Mouse (Mus musculus) myocyte (in vitro differentiated cells): ENCODE data around the gene Sptbn1. TPM values are rescaled to one million over a fixed set of nuclear protein-coding genes. Genes with fewer than 3 reads are reported as not detected.

ENCODE experiments used
- H3K27me3 ChIP-seq: one replicate; pipeline ENCODE4 v1.6.1; 2011; ENCODE audit not compliant: control insufficient read depth, insufficient read depth, insufficient read length
- H3K36me3 ChIP-seq: one replicate; pipeline ENCODE4 v1.6.1; 2011; ENCODE audit not compliant: control insufficient read depth, insufficient read depth
- H3K4me2 ChIP-seq: one replicate; pipeline ENCODE4 v1.6.1; 2011; ENCODE audit warnings: low read depth, control low read depth
- H3K4me3 ChIP-seq: one replicate; pipeline ENCODE4 v1.5.1; 2011; ENCODE audit warnings: mild to moderate bottlenecking, control low read depth, moderate library complexity
- H3K79me2 ChIP-seq: one replicate; pipeline ENCODE4 v1.6.1; 2011; ENCODE audit not compliant: control insufficient read depth, insufficient read depth
- H3ac ChIP-seq: one replicate; pipeline ENCODE4 v1.6.1; 2011; ENCODE audit not compliant: control insufficient read depth, insufficient read length
- CEBPB ChIP-seq: IDR thresholded peaks from 2 replicates; pipeline ENCODE4 v1.6.1; 2011; ENCODE audit warnings: mild to moderate bottlenecking, moderate library complexity; ENCODE audit not compliant: poor library complexity, insufficient read depth, severe bottlenecking
- E2F4 ChIP-seq: IDR thresholded peaks from one replicate; pipeline ENCODE4 v1.6.1; 2011; ENCODE audit warnings: mild to moderate bottlenecking, control low read depth, moderate library complexity; ENCODE audit not compliant: insufficient read depth
- MAX ChIP-seq: IDR thresholded peaks from one replicate; pipeline ENCODE4 v1.6.1; 2011; ENCODE audit warnings: low read depth, mild to moderate bottlenecking, control low read depth
- MYOD1 ChIP-seq, 3 experiments: IDR thresholded peaks; one replicate each; pipeline ENCODE4 v1.6.1; 2011; ENCODE audit warnings: control low read depth in 2 of 3, low read depth in 2 of 3, mild to moderate bottlenecking in 2 of 3, moderate library complexity in 1 of 3; ENCODE audit not compliant: insufficient read length in 2 of 3, control insufficient read depth in 1 of 3
- MYOG ChIP-seq, 3 experiments: IDR thresholded peaks; one replicate each; pipeline ENCODE4 v1.6.1; 2011; ENCODE audit warnings: control low read depth in 2 of 3, low read depth in 2 of 3, mild to moderate bottlenecking in 2 of 3; ENCODE audit not compliant: insufficient read length in 2 of 3, control insufficient read depth in 1 of 3, insufficient read depth in 1 of 3
- POLR2A ChIP-seq: IDR thresholded peaks from one replicate; pipeline ENCODE4 v1.6.1; 2011; ENCODE audit warnings: low read depth, mild to moderate bottlenecking, control low read depth, moderate library complexity; ENCODE audit not compliant: insufficient read length
- POLR2AphosphoS2 ChIP-seq: IDR thresholded peaks from one replicate; pipeline ENCODE4 v1.6.1; 2011; ENCODE audit warnings: low read depth, control low read depth; ENCODE audit not compliant: insufficient read length
- REST ChIP-seq: IDR thresholded peaks from one replicate; pipeline ENCODE4 v1.6.1; 2011; ENCODE audit warnings: mild to moderate bottlenecking, control low read depth, moderate library complexity; ENCODE audit not compliant: insufficient read depth, insufficient read length
- SRF ChIP-seq: IDR thresholded peaks from one replicate; pipeline ENCODE4 v1.6.1; 2011; ENCODE audit warnings: low read depth; ENCODE audit not compliant: control insufficient read depth, insufficient read length
- TCF12 ChIP-seq: IDR thresholded peaks from one replicate; pipeline ENCODE4 v1.6.1; 2011; ENCODE audit warnings: mild to moderate bottlenecking, control low read depth; ENCODE audit not compliant: poor library complexity, insufficient read depth, severe bottlenecking
- TCF3 ChIP-seq: IDR thresholded peaks from one replicate; pipeline ENCODE4 v1.6.1; 2011; ENCODE audit warnings: low read depth, control low read depth; ENCODE audit not compliant: insufficient read length
- USF1 ChIP-seq: IDR thresholded peaks from one replicate; pipeline ENCODE4 v1.6.1; 2011; ENCODE audit warnings: low read depth, mild to moderate bottlenecking, control low read depth, moderate library complexity
- polyA plus RNA-seq: library from polyadenylated mRNA; unstranded; fragments of >200 nt; fragmentation: generic; extraction: Trizol; gene quantifications from one replicate; pipeline ENCODE4 v1.2.1, GENCODE M21; 2012; ENCODE audit warnings: missing spikeins

Gene Sptbn1
- polyA plus RNA-seq, 1 experiment, result 85.4 TPM

DNA sequence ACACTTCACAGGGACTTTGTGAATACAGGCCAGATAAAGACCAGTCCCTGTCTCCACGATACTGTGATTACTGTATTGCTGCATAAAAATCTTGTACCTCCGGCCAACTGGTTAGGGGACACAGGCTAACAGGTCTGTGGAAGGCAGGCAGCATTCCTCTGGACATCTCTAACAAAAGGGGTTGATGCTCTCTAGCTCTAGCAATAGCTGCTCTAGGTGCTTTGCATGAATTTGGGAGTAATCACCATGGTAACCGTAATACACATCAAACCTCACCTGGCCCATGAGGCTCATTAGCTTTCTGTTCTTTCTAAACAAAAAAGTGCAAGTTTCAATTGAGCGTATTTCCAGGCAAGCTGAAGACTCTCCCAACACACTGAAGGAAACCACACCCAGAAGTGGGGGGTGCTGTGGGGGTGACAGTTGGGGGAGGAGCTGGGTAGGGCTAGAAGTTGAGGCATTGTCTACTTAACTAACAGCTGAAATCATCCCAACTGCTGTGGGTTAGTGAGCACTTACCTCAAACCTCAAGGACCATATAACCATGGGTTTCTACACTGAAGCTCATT is 81.0 kb downstream of the Sptbn1 start:
- no peak overlapping the region for H3K4me3 ChIP-seq
- TF ChIP-seq MYOG (IDR thresholded peaks at IDR 0.05; ENCODE audit: control insufficient read depth in 1 of 3, insufficient read depth in 1 of 3, insufficient read length in 2 of 3, low read depth in 2 of 3), result peak in 1 of 3 experiments; percentile 19
- no peak for TF ChIP-seq SRF
- no peak overlapping the region for H3K4me2 ChIP-seq

DNA sequence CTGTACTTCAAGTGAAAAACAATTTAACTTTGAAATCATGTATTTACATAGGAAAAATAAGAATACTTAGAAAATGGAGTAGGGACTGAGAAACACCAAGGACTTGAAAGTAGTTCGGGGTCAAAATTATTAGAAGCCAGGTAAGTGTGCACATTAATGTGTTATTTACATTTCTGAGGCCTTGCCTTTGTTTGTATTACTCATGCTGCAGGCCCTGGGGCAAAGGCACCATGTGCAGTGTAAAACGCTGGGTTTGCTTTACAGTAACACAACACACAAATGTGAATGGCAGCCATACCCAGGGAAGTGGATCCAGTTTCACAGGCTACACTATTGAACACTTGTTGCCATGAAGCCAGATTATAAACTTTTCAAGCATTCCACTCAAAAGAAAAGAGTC is 83.4 kb downstream of the Sptbn1 start:
- no peak for TF ChIP-seq POLR2AphosphoS2
- Histone ChIP-seq H3ac (no peak overlapping the region), H3K4me3 (no peak overlapping the region), H3K36me3 (no peaks in the 10 kb centered on the region), H3K27me3 (no peaks in the 10 kb centered on the region), H3K4me2 (no peak overlapping the region), H3K79me2 (peaks cover 83% of the 10 kb centered on the region)

More for the DNA sequence above, 81.0 kb downstream of the Sptbn1 start:
- Histone ChIP-seq H3K27me3 (no peaks in the 10 kb centered on the region), H3K36me3 (no peaks in the 10 kb centered on the region), H3K79me2 (peaks cover 75% of the 10 kb centered on the region), H3ac (no peak overlapping the region)

DNA sequence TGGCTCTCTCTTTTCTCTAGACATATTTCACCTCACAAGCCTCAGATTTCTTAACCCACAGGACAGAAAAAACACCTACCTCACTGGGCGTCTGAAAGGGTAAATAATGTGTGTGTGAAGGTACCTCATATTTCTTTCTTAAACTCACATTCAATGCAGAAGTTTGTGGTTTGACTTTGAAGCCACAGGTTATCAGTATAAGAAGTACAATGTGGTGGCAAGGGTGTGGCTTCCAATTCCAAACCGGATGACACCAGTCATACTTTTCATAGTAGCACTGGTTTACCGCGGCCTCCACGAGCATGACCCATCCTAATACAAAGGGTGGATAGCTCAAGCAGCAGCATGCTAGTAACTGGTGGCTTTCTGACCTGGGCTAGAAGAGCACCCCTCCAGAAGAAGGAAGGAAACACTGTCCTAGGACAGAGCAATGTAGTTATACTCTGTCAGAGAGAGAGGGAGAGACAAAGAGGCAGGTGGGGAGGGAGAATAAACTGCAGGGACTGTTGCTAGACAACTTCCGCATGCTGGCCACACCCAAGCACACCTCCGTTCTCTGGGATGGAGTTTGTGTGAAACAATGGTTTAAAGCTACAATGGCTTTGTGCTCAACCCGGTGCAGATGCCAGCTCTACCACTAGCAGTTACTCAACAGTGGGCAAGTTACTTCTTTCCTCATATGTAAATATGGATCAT is 85.1 kb downstream of the Sptbn1 start:
- Histone ChIP-seq H3K4me2 (no peak overlapping the region), H3K36me3 (no peaks in the 10 kb centered on the region), H3K4me3 (no peak overlapping the region), H3K79me2 (peaks cover 81% of the 10 kb centered on the region), H3K27me3 (no peaks in the 10 kb centered on the region), H3ac (no peak overlapping the region)
- TF ChIP-seq E2F4, result no peak
- no peak for TF ChIP-seq MYOG (IDR thresholded peaks at IDR 0.05; ENCODE audit: control insufficient read depth in 1 of 3, insufficient read depth in 1 of 3, insufficient read length in 2 of 3, low read depth in 2 of 3)
- no peak for TF ChIP-seq REST
- no peak for TF ChIP-seq POLR2AphosphoS2
- TF ChIP-seq CEBPB, result no peak
- no peak for TF ChIP-seq USF1
- TF ChIP-seq TCF12, result no peak
- TF ChIP-seq TCF3, result no peak
- no peak for TF ChIP-seq SRF
- no peak for TF ChIP-seq POLR2A
- no peak for TF ChIP-seq MYOD1 (IDR thresholded peaks at IDR 0.05; ENCODE audit: control insufficient read depth in 1 of 3, insufficient read length in 2 of 3, low read depth in 2 of 3)
- TF ChIP-seq MAX, result no peak

DNA sequence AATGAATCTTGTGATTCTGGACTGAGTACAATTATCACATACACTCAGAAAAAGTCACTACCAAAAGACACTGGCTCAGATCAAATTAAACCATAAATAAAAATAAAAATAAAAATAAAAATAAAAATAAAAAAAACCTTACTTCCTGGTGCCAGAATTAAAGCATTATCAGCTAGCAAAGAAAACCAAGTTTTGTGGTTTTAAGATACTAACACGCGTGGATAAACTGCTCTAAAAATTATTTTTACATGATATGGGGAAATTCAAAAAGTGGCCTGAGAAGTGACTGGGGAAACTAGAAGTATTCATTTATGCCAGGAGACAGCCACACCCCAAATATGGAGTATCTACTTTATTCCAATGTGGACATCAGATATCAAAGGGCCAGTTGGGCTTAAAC is 89.8 kb downstream of the Sptbn1 start:
- Histone ChIP-seq H3K4me3 (no peak overlapping the region), H3K79me2 (peaks cover 82% of the 10 kb centered on the region), H3ac (no peak overlapping the region), H3K27me3 (no peaks in the 10 kb centered on the region), H3K36me3 (peaks cover 5% of the 10 kb centered on the region), H3K4me2 (no peak overlapping the region)
- TF ChIP-seq POLR2AphosphoS2 (no peak), MAX (no peak), REST (no peak), MYOG (IDR thresholded peaks at IDR 0.05; ENCODE audit: control insufficient read depth in 1 of 3, insufficient read depth in 1 of 3, insufficient read length in 2 of 3, low read depth in 2 of 3) (no peak), TCF3 (no peak), POLR2A (no peak), MYOD1 (IDR thresholded peaks at IDR 0.05; ENCODE audit: control insufficient read depth in 1 of 3, insufficient read length in 2 of 3, low read depth in 2 of 3) (no peak), SRF (no peak), USF1 (no peak), CEBPB (no peak), E2F4 (no peak), TCF12 (no peak)

DNA sequence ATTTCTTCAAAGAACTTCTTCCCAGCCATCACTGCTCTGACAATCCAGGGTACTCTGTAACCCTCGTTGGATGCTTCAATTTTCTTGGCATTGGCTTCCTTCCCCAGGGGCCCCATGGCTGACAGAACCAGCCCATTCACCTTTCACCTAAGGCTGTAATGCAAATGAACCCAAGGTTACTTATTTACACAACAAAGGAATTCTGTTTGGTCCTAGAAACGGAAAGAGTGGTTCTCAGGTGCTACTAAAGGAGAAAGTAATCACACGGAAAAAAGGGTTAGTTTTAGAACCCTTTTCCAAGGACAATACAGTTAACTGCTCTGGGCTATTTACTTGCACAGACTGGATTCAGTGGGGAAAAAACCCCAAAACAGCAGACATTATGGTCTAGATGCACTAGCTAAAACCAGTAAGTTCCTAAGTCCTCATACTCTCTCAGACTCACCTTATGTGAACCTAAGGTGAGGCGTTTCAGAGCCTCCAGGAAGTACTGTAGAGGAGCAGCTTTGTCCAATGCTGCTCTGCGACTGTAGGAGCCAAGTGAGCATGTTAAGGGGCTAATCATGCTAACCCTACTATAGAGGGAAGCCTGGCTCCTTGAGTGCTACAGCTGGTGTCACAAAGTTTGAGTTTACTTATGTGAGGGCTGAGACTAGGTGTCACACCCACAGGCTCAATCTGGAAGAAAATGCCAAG is 90.7 kb downstream of the Sptbn1 start:
- no peak overlapping the region for H3K4me2 ChIP-seq
- no peak overlapping the region for H3K4me3 ChIP-seq
- peaks cover 84% of the 10 kb centered on the region for H3K79me2 ChIP-seq
- peaks cover 9% of the 10 kb centered on the region for H3K36me3 ChIP-seq
- no peak overlapping the region for H3ac ChIP-seq
- no peaks in the 10 kb centered on the region for H3K27me3 ChIP-seq
- TF ChIP-seq POLR2A (no peak), E2F4 (no peak), POLR2AphosphoS2 (no peak), MAX (no peak), MYOG (IDR thresholded peaks at IDR 0.05; ENCODE audit: control insufficient read depth in 1 of 3, insufficient read depth in 1 of 3, insufficient read length in 2 of 3, low read depth in 2 of 3) (no peak), USF1 (no peak), MYOD1 (IDR thresholded peaks at IDR 0.05; ENCODE audit: control insufficient read depth in 1 of 3, insufficient read length in 2 of 3, low read depth in 2 of 3) (no peak), CEBPB (no peak), REST (no peak), TCF12 (no peak), SRF (no peak), TCF3 (no peak)
